Mouse (Mus musculus) subcutaneous adipose tissue, adult 2 months (tissue): ENCODE data around the gene Mrpl2. TPM values are rescaled to one million over a fixed set of nuclear protein-coding genes. Genes with fewer than 3 reads are reported as not detected.

Experiments
- polyA plus RNA-seq: library from polyadenylated mRNA; depleted of rRNA; stranded (reverse); fragments of >200 nt; gene quantifications from 2 replicates; pipeline ENCODE4 v1.2.3, GENCODE M21; 2012; ENCODE audit warnings: low replicate concordance; rRNA removed

The Mrpl2 gene
- polyA plus RNA-seq: 65.3 and 89.3 TPM in 2 replicates

GRCm38 (mm10) chr17:46645561-46646321, at the start of gene Mrpl2, which contains the start of gene Klc4:
Mrpl2 (plus strand) TSS chr17:46646229.
Klc4 (minus strand) TSS chr17:46646022.

GRCm38 (mm10) chr17:46628791-46629684, 17.0 kb upstream of the Mrpl2 start, which contains the start of gene Ptk7:
Ptk7 (minus strand) TSS chr17:46629504.

GRCm38 (mm10) chr17:46650232-46651031, 4.4 kb downstream of the Mrpl2 start, which contains the start of gene Cul7:
Cul7 (plus strand) TSS chr17:46650337.

GRCm38 (mm10) chr17:46673850-46674529, 28.0 kb downstream of the Mrpl2 start, which contains the start of gene Rrp36:
Rrp36 (minus strand) TSS chr17:46674352.

GRCm38 (mm10) chr17:46678416-46678815, 32.4 kb downstream of the Mrpl2 start, which contains the start of gene Mea1:
Mea1 (plus strand) TSS chr17:46678793.

GRCm38 (mm10) chr17:46680760-46681373, 34.8 kb downstream of the Mrpl2 start, which contains the start of gene Klhdc3:
Klhdc3 (minus strand) TSS chr17:46680914.

Other genes starting within 250 kb of the Mrpl2 start
- 1.0 and 1.8 TPM in 2 replicates for gene Crip3, start 217.3 kb upstream of the Mrpl2 start, polyA plus RNA-seq
- not detected in 2 replicates for gene Slc22a7, start 207.8 kb upstream of the Mrpl2 start, polyA plus RNA-seq
- 0.03 and 0.35 TPM in 2 replicates for gene Ttbk1, start 158.6 kb upstream of the Mrpl2 start, polyA plus RNA-seq
- 0.52 and 9.8 TPM in 2 replicates for gene Dnph1, start 149.5 kb upstream of the Mrpl2 start, polyA plus RNA-seq
- 31.7 and 46.2 TPM in 2 replicates for gene Cul9, start 99.8 kb upstream of the Mrpl2 start, polyA plus RNA-seq
- 89.3 and 235 TPM in 2 replicates for gene Srf, start 90.1 kb upstream of the Mrpl2 start, polyA plus RNA-seq
- gene Ptk7, start 16.7 kb upstream of the Mrpl2 start, polyA plus RNA-seq: 5.1 and 118 TPM in 2 replicates
- 14.9 and 19.2 TPM in 2 replicates for gene Klc4, start 207 bp upstream of the Mrpl2 start, polyA plus RNA-seq
- 39.0 and 83.9 TPM in 2 replicates for gene Cul7, start 4.1 kb downstream of the Mrpl2 start, polyA plus RNA-seq
- 35.9 and 42.6 TPM in 2 replicates for gene Rrp36, start 28.1 kb downstream of the Mrpl2 start, polyA plus RNA-seq
- gene Mea1, start 32.6 kb downstream of the Mrpl2 start, polyA plus RNA-seq: 80.7 and 88.9 TPM in 2 replicates
- 82.4 and 90.5 TPM in 2 replicates for gene Klhdc3, start 34.7 kb downstream of the Mrpl2 start, polyA plus RNA-seq
- 72.2 and 74.0 TPM in 2 replicates for gene Ppp2r5d, start 58.9 kb downstream of the Mrpl2 start, polyA plus RNA-seq
- 55.9 and 71.7 TPM in 2 replicates for gene Pex6, start 65.2 kb downstream of the Mrpl2 start, polyA plus RNA-seq
- gene Gnmt, start 82.9 kb downstream of the Mrpl2 start, polyA plus RNA-seq: 1.9 and 2.7 TPM in 2 replicates
- gene Cnpy3, start 106.0 kb downstream of the Mrpl2 start, polyA plus RNA-seq: 55.8 and 75.6 TPM in 2 replicates
- not detected in 2 replicates for gene Ptcra, start 117.5 kb downstream of the Mrpl2 start, polyA plus RNA-seq
- gene 2310039H08Rik, start 126.4 kb downstream of the Mrpl2 start, polyA plus RNA-seq: 79.9 and 106 TPM in 2 replicates
- 29.2 and 40.1 TPM in 2 replicates for gene Rpl7l1, start 136.4 kb downstream of the Mrpl2 start, polyA plus RNA-seq
- gene Bicral, start 212.3 kb downstream of the Mrpl2 start, polyA plus RNA-seq: 7.0 and 16.5 TPM in 2 replicates
- gene Tbcc, start 244.5 kb downstream of the Mrpl2 start, polyA plus RNA-seq: 17.9 and 25.7 TPM in 2 replicates